In the genomic region with DNA sequence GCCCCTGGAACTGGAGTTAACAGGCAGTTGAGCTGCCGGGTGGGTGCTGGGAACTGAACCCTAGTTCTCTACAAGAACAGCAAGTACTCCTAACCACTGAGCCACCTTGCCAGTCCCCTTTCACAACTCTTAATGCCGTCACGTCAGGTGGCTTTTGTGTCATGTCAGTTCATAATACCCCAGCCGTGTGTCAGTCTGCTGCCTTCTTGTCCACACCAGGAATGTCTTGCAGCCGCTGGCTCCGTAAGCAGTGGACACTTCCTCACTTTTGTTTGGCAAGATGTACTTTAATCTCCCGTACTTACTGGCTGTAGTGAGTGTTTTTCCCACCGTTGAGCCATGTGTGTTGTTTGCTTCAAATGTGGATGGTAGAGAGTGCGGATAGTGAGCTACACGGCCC, we compare ENCODE assay signal across 18 mouse cellular contexts. TPM values are rescaled to one million over a fixed set of nuclear protein-coding genes. Genes with fewer than 3 reads are reported as not detected.
DNase-seq lines count a peak whose midpoint lies in the region; ATAC-seq lines count a peak whose summit lies in the region.
"Had no signal": no experiment of that assay in that cellular context is flagged by ENCODE, and none has a peak within 500 bp of the region (broad histone marks: within the 10 kb centered on the region; RNA-seq: fewer than 3 reads in every experiment).

No protein-coding gene starts in this region.

- H3K9me3 ChIP-seq in heart, embryonic 11.5 days (replicated peaks; ENCODE audit: control insufficient read depth, low read length), result no peaks in the 10 kb centered on the region
- H3K9me3 ChIP-seq in limb, embryonic 12.5 days, result no peaks in the 10 kb centered on the region
- H3K9me3 ChIP-seq in limb, embryonic 10.5 days (replicated peaks), result no peaks in the 10 kb centered on the region
- H3K9me3 ChIP-seq in embryonic facial prominence, embryonic 13.5 days, result no peaks in the 10 kb centered on the region
- no peaks in the 10 kb centered on the region for H3K9me3 ChIP-seq in stomach, embryonic 16.5 days (replicated peaks; ENCODE audit: control insufficient read depth, low read length)
- no peaks in the 10 kb centered on the region for H3K9me3 ChIP-seq in kidney, embryonic 14.5 days (ENCODE audit: control insufficient read depth, low read length)
- H3K9me3 ChIP-seq: forebrain, embryonic 13.5 days; liver, embryonic 15.5 days; neural tube, embryonic 13.5 days had no signal

- no peaks in the 10 kb centered on the region for H3K27me3 ChIP-seq in heart, embryonic 11.5 days (ENCODE audit: control insufficient read depth, insufficient read depth, low read length)
- H3K27me3 ChIP-seq in limb, embryonic 12.5 days, result no peaks in the 10 kb centered on the region
- H3K27me3 ChIP-seq in limb, embryonic 10.5 days (ENCODE audit: low read depth, poor library complexity, severe bottlenecking), result no peaks in the 10 kb centered on the region
- H3K27me3 ChIP-seq in embryonic facial prominence, embryonic 13.5 days, result no peaks in the 10 kb centered on the region
- no peaks in the 10 kb centered on the region for H3K27me3 ChIP-seq in stomach, embryonic 16.5 days (ENCODE audit: control insufficient read depth, insufficient read depth, low read length)
- no peaks in the 10 kb centered on the region for H3K27me3 ChIP-seq in kidney, embryonic 14.5 days (ENCODE audit: control insufficient read depth, insufficient read depth, low read length)
- H3K27me3 ChIP-seq: forebrain, embryonic 13.5 days; liver, embryonic 15.5 days; neural tube, embryonic 13.5 days had no signal

- no peak overlapping the region for H3K4me3 ChIP-seq in heart, embryonic 11.5 days (ENCODE audit: low read depth, low read length)
- no peak overlapping the region for H3K4me3 ChIP-seq in limb, embryonic 12.5 days (replicated peaks)
- no peak overlapping the region for H3K4me3 ChIP-seq in limb, embryonic 10.5 days
- H3K4me3 ChIP-seq in embryonic facial prominence, embryonic 13.5 days, result no peak overlapping the region
- no peak overlapping the region for H3K4me3 ChIP-seq in stomach, embryonic 16.5 days (replicated peaks; ENCODE audit: low read length)
- H3K4me3 ChIP-seq in kidney, embryonic 14.5 days (ENCODE audit: low read length), result no peak overlapping the region
- H3K4me3 ChIP-seq: forebrain, embryonic 13.5 days; liver, embryonic 15.5 days; neural tube, embryonic 13.5 days had no signal

- DNase-seq in heart, postnatal 14 days, result no peak
- DNase-seq in limb, embryonic 10.5 days (ENCODE audit: low spot score), result no peak
- DNase-seq: cerebellum, adult 11 months; cerebellum, postnatal 36 days; kidney, adult 18-20 months; kidney, postnatal 4 days; layer of hippocampus, postnatal 36 days; right cerebral cortex, postnatal 4 days; thymus, postnatal 25 days had no signal

- H3K27ac ChIP-seq in heart, embryonic 11.5 days (ENCODE audit: low read depth, low read length), result peak overlapping the region; percentile 62; the same call in 1 of the 2 replicates
- H3K27ac ChIP-seq in limb, embryonic 12.5 days, result 0 out of 2 replicates have a peak overlapping the region, but pooled peaks have one; percentile 31
- no peak overlapping the region for H3K27ac ChIP-seq in limb, embryonic 10.5 days
- peak overlapping the region; percentile 92 for H3K27ac ChIP-seq in embryonic facial prominence, embryonic 13.5 days
- no peak overlapping the region for H3K27ac ChIP-seq in stomach, embryonic 16.5 days (ENCODE audit: low read length)
- no peak overlapping the region for H3K27ac ChIP-seq in kidney, embryonic 14.5 days (ENCODE audit: low read depth, low read length)
- H3K27ac ChIP-seq: forebrain, embryonic 13.5 days; hindbrain, embryonic 14.5 days; liver, embryonic 15.5 days; neural tube, embryonic 13.5 days had no signal

- intact Hi-C loops in heart, postnatal 14 days (cut with DNase I), result no loop called here

- H3K4me2 ChIP-seq in heart, embryonic 11.5 days, result no peak overlapping the region
- no peak overlapping the region for H3K4me2 ChIP-seq in limb, embryonic 12.5 days
- 0 out of 2 replicates have a peak overlapping the region, but pooled peaks have one; percentile 36 for H3K4me2 ChIP-seq in embryonic facial prominence, embryonic 13.5 days
- no peak overlapping the region for H3K4me2 ChIP-seq in stomach, embryonic 16.5 days (ENCODE audit: low read depth, low read length)
- no peak overlapping the region for H3K4me2 ChIP-seq in kidney, embryonic 14.5 days (replicated peaks; ENCODE audit: low read depth, low read length)
- H3K4me2 ChIP-seq: forebrain, embryonic 13.5 days; hindbrain, embryonic 14.5 days; neural tube, embryonic 13.5 days had no signal

- no peaks in the 10 kb centered on the region for H3K36me3 ChIP-seq in heart, embryonic 11.5 days (ENCODE audit: control insufficient read depth, insufficient read depth, low read length)
- peaks cover 22% of the 10 kb centered on the region for H3K36me3 ChIP-seq in limb, embryonic 12.5 days
- H3K36me3 ChIP-seq in limb, embryonic 10.5 days, result peaks cover 49% of the 10 kb centered on the region
- H3K36me3 ChIP-seq in embryonic facial prominence, embryonic 13.5 days, result 0 out of 2 replicates have a peak, but pooled peaks cover 3% of the 10 kb centered on the region
- H3K36me3 ChIP-seq in stomach, embryonic 16.5 days (ENCODE audit: control insufficient read depth, insufficient read depth, low read length), result no peaks in the 10 kb centered on the region
- peaks cover 10% of the 10 kb centered on the region for H3K36me3 ChIP-seq in kidney, embryonic 14.5 days (ENCODE audit: control insufficient read depth, insufficient read depth, low read length)

- H3K9ac ChIP-seq in heart, embryonic 11.5 days (ENCODE audit: low read depth, low read length), result no peak overlapping the region
- no peak overlapping the region for H3K9ac ChIP-seq in limb, embryonic 12.5 days (replicated peaks)
- H3K9ac ChIP-seq in embryonic facial prominence, embryonic 13.5 days, result 0 out of 2 replicates have a peak overlapping the region, but pooled peaks have one; percentile 44
- 0 out of 2 replicates have a peak overlapping the region, but pooled peaks have one; percentile 22 for H3K9ac ChIP-seq in stomach, embryonic 16.5 days (ENCODE audit: low read length)
- H3K9ac ChIP-seq in kidney, embryonic 14.5 days (ENCODE audit: low read depth, low read length), result no peak overlapping the region
- H3K9ac ChIP-seq: forebrain, embryonic 13.5 days; hindbrain, embryonic 14.5 days; liver, embryonic 15.5 days; neural tube, embryonic 13.5 days had no signal

- ATAC-seq in heart, embryonic 11.5 days (replicated peaks; ENCODE audit: insufficient number of reproducible peaks, low FRiP score, low TSS enrichment), result no peak
- no peak for ATAC-seq in limb, embryonic 12.5 days (ENCODE audit: insufficient number of reproducible peaks, insufficient read depth, low FRiP score, low TSS enrichment, low read depth)
- no peak for ATAC-seq in embryonic facial prominence, embryonic 13.5 days (ENCODE audit: insufficient number of reproducible peaks, insufficient read depth, low FRiP score, low TSS enrichment, low read depth)
- ATAC-seq in stomach, embryonic 16.5 days (ENCODE audit: insufficient read depth, low FRiP score), result no peak
- no peak for ATAC-seq in kidney, embryonic 14.5 days (ENCODE audit: low FRiP score, low TSS enrichment)
- ATAC-seq: forebrain, embryonic 13.5 days had no signal

- WGBS in heart, embryonic 11.5 days (ENCODE audit: insufficient replicate concordance), result 79% methylated on average over 10 of the region's 10 CpGs
- 88% methylated on average over 10 of the region's 10 CpGs for WGBS in limb, embryonic 12.5 days
- 93% methylated on average over 10 of the region's 10 CpGs for WGBS in limb, embryonic 10.5 days
- 75% methylated on average over 10 of the region's 10 CpGs for WGBS in embryonic facial prominence, embryonic 13.5 days
- whole genome bisulfite sequencing in stomach, embryonic 16.5 days, result 73% methylated on average over 10 of the region's 10 CpGs
- WGBS in kidney, embryonic 14.5 days, result 86% methylated on average over 10 of the region's 10 CpGs

- H3K4me1 ChIP-seq in heart, embryonic 11.5 days (ENCODE audit: control insufficient read depth, insufficient read depth, low read length), result peaks cover 49% of the 10 kb centered on the region
- peaks cover 80% of the 10 kb centered on the region for H3K4me1 ChIP-seq in limb, embryonic 12.5 days (replicated peaks)
- peaks cover 65% of the 10 kb centered on the region for H3K4me1 ChIP-seq in limb, embryonic 10.5 days
- H3K4me1 ChIP-seq in embryonic facial prominence, embryonic 13.5 days, result peaks cover 99% of the 10 kb centered on the region
- peaks cover 66% of the 10 kb centered on the region for H3K4me1 ChIP-seq in stomach, embryonic 16.5 days (ENCODE audit: control insufficient read depth, insufficient read depth, low read length)
- peaks cover 23% of the 10 kb centered on the region for H3K4me1 ChIP-seq in kidney, embryonic 14.5 days (ENCODE audit: control insufficient read depth, insufficient read depth, low read length)

RNA-seq across cellular contexts. Expression of a gene that starts 20.4 kb away (rescaled TPM):
- 316 and 319 TPM in 2 replicates for polyA plus RNA-seq in heart, embryonic 11.5 days (2014; fragmentation: Nextera tagmentation; extraction: Ambion mirVana)
- 100 to 1,000 TPM; 418 to 433 TPM for total RNA-seq in heart, postnatal 14 days (2021)
- polyA plus RNA-seq in limb, embryonic 12.5 days (2016; fragmentation: Nextera tagmentation; extraction: Ambion mirVana), result 386 and 390 TPM in 2 replicates
- polyA plus RNA-seq in limb, embryonic 10.5 days (2016; fragmentation: Nextera tagmentation; extraction: Ambion mirVana), result 385 and 390 TPM in 2 replicates
- polyA plus RNA-seq in embryonic facial prominence, embryonic 13.5 days (2015; fragmentation: Nextera tagmentation; extraction: Ambion mirVana), result 396 and 424 TPM in 2 replicates
- 421 and 434 TPM in 2 replicates for polyA plus RNA-seq in stomach, embryonic 16.5 days (2015; fragmentation: Nextera tagmentation; extraction: Ambion mirVana)
- polyA plus RNA-seq in kidney, embryonic 14.5 days (2014; fragmentation: Nextera tagmentation; extraction: Ambion mirVana), result 256 and 319 TPM in 2 replicates

Comparison
In these comparisons a context has a peak if more than half of its experiments do, and no peak if none do; other contexts are left out.
1. H3K27ac ChIP-seq: peak in heart, embryonic 11.5 days (single experiment), limb, embryonic 12.5 days (single experiment) and embryonic facial prominence, embryonic 13.5 days (single experiment); none in limb, embryonic 10.5 days (single experiment), stomach, embryonic 16.5 days (single experiment) and kidney, embryonic 14.5 days (single experiment).
2. H3K9ac ChIP-seq: peak in embryonic facial prominence, embryonic 13.5 days (single experiment) and stomach, embryonic 16.5 days (single experiment); none in heart, embryonic 11.5 days (single experiment), limb, embryonic 12.5 days (single experiment) and kidney, embryonic 14.5 days (single experiment).